Mouse (Mus musculus) fat pad, adult 2 months (tissue): ENCODE data around the gene Igfals.

Experiments
- DNase-seq: peaks from one replicate; pipeline ENCODE4 v3.0.0-alpha.2; 2011; ENCODE audit warnings: low read depth, low spot score; ENCODE audit errors: extremely low read depth

Igfals gene

DNA sequence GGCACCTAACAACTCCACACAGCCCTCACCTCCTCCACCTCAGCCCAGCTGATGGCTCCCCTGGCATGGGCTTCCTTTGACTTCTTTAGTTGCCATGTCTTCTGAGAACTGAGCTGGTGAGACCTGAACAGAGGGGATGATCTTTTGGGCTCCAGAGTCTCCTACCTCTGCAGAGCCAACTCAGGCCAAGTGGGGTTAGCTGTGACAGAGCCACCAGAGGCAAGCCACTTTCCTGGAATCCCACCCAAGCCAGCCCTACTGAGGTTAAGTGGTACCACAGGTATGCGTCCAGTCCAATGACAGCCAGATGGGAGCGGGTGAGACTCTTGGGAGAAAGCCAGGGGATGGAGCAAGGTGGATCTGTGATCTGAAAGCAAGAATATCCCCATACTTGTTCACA lies 27.5 kb downstream of the Igfals start:
- no peak for DNase-seq

DNA sequence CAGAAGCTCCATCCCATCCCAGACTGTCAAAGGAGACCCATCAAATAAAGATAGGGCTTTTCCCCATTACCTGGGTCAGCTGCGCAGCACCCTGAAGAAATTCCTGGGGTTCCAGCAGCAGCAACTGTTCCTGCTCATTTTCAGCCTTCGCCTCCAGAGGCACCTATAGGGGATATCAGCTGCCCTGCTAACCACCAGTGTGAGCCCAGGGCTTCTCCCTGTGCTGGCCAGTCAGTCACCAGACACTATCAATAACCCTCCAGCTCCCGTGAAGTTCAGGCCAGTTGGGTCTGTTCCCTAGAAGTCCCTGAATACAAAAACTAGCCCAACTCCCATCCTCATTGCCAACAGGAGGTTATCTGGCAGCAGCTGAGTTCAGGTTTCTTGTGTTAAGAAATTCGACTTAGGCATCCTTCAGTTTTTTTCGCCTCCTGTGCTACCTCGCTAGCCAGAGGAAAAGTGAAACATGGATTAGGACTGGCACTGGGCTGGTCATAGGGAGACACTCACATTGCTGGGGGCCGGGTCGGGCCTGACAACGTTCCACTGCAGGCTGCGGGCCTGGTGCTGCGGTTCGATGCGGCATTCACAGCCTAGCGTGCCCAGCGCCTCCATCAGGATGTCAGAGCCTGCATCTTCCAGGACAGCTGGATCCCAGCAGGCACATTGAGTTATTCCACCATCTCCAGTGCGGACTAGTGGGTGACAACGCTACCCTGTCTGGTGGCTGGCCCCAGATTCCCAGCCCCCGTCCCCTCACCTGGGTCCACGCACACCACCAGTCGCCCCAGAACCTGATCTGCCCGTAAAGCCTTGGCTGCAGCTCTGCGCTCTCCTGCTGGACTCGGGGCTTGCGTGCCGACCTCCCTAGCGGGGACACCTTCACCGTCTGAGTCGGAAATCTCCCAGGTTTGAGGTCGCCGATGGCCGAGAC lies 28.5 kb downstream of the Igfals start:
- DNase-seq: no peak

DNA sequence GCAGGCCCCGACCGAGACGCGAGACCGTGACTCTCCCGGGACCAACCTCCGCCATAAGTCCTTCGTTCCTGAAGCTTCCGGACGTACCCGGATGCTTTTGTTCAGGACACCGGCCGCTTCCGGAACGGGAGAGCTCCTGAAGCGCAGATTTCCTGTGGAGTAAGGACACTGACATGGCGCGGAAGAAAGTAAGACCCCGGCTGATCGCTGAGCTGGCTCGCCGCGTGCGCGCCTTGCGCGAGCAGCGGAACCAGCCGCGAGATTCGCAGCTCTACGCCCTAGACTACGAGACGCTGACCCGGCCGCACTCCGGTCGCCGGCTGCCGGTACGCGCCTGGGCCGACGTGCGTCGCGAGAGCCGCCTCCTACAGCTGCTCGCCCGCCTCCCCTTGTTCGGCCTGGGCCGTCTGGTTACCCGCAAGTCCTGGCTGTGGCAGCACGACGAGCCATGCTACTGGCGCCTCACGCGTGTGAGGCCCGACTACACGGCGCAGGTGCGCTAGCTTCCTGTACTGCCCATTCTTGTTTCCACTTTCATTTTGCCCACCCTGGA lies 29.3 kb downstream of the Igfals start, which contains the start of the genes Eme2 and Mrps34:
Gene Eme2, minus strand, starts transcription at position 93 of the 553 bp plus-strand sequence.
Gene Mrps34, plus strand, starts transcription at position 122 of the 553 bp plus-strand sequence.
- DNase-seq: no peak

DNA sequence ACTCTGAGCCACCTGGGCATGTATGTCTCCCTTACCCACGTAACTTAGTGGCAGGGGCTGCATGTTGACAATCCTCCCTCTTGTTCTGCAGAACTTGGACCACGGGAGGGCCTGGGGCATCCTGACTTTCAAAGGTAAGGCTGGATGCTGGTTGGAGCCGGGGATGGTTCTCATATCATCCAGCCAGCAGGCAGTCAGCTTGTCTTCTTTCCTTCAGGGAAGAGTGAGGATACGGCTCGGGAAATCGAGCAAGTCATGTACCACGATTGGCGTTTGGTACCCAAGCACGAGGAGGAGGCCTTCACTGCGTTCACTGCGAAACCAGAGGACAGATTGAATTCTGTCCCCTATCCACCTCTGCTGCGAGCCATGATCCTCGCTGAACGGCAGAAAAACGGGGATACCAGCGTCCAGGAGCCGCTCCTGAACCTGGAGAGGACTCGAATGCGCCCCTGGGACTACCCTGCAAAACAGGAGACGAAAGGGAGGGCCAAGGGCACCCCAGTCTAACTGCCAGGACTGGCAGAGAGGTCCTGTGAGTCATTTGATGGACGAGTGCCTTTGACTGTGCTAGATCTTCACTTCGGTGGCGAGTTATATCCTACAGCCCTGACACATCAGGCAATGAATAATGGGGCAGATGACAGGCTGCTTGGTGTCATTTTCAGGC lies 29.9 kb downstream of the Igfals start:
- no peak for DNase-seq

DNA sequence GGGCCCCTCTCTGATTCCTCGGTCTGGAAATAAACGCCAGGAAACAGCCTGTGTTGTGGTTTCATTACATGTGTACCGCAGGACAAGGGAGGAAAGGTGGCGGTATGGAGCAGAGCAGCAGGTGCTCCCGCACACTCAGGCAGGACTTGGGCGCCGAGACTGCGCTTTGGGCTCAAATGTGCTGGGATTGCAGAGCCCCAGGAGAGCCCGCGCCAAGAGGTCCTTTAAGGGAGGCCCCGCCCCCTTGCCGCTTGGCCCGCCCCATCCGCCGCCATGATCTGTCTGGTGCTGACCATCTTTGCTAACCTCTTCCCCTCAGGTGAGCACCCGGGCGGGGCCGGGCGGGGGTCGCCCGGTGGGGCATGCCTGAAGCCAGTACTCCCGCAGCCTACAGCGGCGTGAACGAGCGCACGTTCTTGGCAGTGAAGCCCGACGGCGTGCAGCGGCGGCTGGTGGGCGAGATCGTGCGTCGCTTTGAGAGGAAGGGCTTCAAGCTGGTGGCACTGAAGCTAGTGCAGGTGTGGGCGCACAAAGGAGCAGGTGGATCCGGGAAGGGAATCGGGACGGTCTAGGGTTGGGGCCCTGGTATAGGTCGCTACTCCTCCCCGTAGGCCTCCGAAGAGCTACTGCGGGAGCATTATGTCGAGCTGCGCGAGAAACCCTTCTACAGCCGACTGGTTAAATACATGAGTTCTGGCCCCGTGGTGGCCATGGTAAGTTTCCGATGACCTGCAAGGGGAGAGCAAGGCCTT lies 30.6 kb downstream of the Igfals start, which contains the start of gene Nme3:
Gene Nme3, plus strand, starts transcription at position 260 of the 752 bp plus-strand sequence.
- DNase-seq: no peak

DNA sequence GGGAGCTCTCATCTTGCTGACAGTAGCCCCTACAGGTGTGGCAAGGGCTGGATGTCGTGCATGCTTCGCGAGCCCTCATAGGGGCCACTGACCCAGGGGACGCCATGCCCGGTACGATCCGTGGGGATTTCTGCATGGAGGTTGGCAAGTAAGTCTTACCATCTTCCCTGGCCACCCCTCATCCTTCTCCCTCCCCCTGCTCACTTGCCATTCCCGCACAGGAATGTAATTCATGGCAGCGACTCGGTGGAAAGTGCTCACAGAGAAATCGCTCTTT lies 31.1 kb downstream of the Igfals start:
- DNase-seq: no peak

DNA sequence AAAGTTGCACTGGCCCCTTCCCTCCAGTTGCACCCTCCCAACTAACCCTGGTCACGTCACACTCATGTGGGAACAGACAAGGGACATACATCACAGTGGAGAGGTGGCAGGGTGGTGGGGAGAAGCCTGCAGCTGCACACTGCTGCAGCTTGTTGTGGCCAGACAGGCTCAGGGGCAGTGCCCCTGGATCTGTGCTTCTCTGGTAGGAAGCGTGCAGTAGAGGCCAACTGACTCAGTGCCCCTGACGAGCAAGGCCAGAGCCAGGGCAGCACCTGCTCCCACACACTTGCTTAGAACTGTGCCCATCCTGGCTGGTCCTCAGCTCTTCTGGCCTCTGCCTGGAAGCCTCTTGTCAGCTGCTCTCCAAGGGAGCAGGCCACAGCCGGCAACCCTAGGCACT lies 31.8 kb downstream of the Igfals start:
- DNase-seq: no peak

DNA sequence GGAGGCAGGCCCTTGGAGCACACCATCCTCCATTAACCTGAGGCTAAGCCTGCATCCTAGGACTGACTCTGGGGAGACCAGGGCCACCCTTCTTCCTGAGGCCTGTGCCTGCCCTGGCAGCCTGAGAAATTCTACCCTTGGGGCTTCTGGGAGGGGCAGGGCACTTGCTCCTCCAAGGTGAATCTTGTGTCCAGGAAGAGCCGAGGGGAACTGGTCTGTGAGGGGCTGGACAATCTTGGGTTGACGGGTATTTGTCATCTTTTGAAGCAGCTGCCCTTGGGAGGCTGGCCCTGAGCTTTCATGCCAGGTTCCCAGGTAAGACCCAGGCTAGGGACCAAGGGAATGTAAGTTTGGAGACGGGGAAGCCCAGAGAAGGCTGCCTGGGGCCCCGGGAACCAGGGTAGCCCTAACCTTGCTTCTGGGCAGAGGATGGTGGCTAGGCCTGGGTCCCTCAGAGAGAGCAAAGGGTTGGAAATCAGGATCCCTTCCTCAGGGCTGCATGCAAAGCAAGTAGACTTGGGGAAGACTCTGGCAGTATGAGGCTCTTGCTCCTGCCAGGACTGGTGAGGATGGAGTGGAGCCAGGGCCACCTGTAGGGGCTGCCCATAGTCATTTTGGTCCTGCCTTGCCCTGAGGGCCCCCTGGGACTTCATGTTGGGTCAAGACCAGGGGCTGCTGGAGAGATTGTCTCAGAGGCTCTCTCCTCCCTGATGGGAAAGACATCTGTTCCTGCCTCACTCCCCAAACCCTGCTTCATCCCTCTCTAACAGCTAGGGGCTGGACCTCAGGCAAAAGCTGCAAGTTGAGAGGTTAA lies 32.5 kb downstream of the Igfals start:
- no peak for DNase-seq

DNA sequence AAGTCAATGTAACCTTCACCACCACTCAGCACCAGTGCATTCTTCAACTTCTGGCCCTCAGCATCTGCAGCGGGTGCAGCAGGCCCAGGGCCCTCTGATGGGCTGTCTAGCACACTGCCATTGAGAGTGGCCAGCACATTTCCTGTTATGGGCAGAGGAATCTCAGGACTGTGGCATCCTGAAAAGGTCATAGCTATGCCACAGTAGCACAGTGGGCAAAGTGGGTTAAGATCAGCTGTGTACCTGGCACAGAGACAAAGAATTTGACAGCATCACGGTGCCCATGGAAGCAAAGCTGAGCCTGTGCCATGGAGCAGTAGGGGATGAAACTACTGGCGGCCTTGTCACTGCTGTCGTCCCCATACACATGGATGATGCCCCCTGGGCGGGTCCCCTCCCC lies 33.4 kb downstream of the Igfals start:
- no peak for DNase-seq

DNA sequence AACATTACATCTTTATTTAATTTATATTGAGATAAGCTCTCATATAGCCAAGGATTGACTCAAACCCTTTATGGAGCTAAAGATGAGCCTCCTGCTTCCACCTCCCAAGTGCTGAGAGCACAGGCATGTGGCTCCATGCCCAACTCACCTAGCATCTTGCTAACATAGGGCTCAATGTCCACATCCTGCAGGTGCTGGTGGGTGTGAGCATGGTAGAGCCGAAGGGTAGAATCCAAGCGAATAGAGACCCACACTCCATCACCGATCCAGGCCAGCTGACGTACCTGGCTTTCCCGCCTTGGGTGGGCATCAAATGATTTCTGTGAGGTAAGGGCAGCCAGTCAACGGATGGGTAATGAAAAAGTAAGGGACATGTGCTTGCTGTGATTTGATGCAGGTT lies 34.2 kb downstream of the Igfals start:
- DNase-seq: no peak

DNA sequence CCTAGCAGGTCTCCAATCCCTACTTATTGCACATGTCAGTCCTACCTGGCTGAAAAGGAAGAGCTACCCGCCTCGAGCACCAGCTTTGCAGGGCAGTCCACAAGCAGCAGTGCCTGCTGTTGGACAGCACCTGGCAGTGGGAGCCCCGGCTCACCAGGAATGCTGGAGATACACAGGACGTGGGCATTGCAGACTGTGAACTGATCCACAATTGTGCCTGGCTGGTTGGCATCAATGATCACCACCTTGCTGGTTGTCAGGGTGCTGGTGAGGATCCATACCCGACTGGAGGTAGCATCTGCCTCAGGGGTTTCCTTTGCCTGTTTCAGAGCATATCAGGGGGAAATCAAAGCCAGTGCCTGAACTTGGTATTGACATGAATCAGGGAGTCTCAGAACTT lies 36.3 kb downstream of the Igfals start:
- DNase-seq: no peak

DNA sequence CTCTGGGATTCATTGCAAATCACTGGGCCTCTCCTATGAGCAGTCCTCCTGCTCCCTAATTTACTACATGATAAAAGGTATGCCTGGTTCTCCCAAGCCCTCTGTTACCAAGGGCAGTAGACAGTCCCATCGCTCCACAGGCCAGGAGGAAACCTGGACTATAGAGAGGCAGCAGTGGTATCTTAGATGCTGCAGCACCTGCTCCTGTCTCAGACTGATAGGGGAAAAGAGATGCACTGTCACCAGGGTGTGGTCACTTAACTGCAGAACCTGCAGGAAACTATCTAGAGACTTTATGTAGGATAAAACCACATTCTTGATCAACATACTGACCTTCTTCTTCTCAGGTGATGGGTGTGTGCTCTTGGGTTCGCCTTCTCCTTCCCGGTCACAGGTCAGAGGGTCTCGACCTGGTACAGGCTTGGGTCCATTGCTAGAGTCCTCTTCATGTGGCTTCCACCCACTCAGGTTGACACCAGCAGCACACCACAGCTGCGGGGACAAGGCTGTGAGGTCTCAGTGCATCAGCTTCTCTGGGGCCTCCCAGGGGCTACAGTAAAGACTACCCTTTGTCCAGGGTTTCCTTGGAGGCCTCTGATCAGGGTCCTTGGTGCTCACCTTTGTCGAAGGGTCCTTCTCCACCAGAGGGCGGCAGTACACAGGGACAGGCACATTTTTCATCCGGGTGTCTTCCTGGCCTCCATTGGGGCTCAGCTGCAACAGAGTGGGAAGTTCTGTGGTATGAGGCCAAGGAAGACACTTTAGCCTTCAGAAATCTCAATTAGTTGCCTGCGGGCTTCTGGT lies 37.1 kb downstream of the Igfals start:
- no peak for DNase-seq

DNA sequence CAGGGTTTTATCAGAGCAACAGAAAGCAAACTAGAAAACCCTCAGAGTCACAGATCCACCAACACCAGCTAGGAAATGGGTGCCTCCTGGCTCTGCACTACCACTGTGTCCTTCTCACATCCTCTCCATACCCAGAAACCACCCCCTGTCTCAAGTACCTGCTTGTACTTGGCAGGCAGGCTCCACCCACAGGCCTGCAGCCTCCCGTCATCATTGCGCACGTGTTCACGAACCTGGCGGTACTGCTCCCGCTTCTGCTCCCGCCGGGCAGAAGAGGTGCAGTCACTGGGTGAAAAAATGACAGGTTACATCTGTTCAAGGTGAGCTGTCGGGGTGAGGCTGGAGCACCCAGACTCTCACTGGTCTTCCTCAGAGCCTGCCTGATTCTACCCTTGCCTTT lies 38.0 kb downstream of the Igfals start:
- DNase-seq: no peak

DNA sequence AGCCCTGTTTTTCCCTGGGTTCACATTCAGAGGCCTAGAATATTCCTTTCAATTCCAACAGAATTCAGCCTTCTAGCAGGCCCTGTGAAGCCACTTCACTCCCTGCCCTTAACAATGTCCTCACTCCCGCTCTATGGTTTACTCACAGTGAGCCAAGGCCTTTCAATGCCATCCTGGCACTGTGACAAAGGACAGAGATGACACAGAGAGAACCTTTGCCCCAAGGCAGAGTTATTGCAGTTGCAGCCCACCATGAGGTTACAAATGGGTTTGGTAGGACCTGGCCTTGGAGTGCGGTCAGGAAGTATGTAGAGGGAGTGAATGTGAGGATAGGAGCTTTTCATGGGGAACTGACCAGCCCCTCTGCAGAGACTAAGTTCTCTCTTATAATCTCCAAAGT lies 41.8 kb downstream of the Igfals start:
- no peak for DNase-seq

DNA sequence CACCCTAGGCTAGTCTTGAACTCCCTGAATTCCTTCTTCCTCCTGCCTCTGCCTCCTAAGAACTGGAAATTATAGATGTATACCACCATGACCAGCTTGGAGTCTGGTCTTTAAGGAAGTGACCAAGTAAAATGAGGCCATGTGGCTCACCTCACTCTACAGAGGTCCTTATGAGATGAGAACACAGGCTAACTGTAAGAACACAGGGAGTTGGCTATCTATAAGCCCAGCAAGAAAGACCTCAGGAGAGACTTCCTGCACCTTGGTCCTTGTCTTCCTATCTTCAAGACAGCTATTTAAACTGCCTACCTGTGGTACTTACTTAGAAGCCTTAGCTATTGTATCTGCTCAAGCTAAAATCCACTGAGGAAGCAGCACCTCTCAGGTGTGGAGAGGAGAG lies 48.2 kb downstream of the Igfals start:
- DNase-seq: no peak

DNA sequence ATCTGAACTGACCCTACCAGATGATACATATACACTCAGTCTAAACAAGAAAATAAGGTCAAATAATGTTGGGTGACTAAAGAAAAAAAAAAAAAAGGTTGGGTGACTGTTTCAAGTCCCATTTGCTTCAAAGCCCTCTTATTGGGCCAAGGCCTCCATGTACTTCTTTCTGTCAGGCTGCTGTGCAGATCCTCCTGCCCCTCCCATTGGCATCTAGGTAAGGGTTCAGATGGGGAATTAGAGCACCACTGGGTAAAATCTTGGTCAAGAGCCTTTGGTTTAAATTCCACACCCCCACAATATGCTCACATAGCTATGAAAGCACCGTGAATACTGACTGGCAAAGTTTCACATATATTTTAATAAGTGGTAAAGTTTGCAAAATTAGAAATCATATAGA lies 57.4 kb downstream of the Igfals start:
- no peak for DNase-seq

DNA sequence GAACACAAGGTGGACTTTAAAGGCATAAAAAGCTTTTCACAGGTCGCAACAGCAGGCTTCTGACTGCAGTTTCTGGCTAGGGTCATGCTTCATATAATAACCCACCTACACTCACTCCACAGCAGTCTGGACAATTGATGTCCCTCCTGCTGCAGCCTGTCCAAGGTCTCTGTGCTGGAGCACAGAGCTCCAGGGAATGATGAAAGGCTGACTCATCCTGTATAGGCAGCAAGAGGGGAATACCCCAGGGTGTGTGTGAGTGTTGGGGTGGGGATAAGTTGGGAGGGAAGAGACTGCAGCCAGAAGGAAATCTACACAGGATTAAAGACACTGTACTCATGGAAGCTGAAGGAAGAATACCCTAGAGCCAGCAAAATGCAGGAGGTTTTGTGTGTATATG lies 63.7 kb downstream of the Igfals start:
- no peak for DNase-seq
